Mouse (Mus musculus): ENCODE measurements around the gene Fam43a.

DNA sequence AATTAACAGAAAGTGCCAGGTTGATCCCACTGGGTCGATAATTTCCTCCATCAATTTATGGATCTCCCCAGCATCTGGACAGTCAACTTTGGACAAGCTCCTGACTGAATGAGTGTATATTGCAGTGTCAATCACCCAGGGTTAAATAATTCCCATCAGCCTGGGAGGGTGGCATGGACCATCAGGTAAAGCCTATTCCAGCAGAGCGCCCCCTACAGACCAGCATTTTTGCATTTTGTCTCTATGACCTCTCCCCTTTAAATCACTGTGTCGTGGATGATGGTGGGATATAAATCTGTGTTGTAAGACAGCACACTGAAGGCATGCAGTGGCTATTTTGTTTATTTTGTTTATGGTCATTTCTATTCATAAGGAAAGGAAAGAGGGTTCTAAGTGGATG is 7.5 kb upstream of the Fam43a start:
- no peak for TF ChIP-seq CTCF (IDR thresholded peaks at IDR 0.05; ENCODE audit: borderline replicate concordance, insufficient read depth, low read length)
- TF ChIP-seq POLR2A (IDR thresholded peaks at IDR 0.05; ENCODE audit: low read depth, low read length), result no peak

All from embryonic fibroblast, embryonic 13.5 days (primary cell).